Mouse (Mus musculus) liver, adult 2 months (tissue): ENCODE results near the gene Cfap54.

Experiments used
- CTCF ChIP-seq: fragments of 200-500 bp; IDR thresholded peaks from 2 replicates; pipeline ENCODE4 v1.5.1; 2011; ENCODE audit warnings: low read depth, low read length, control low read depth
- POLR2A ChIP-seq: fragments of 200-500 bp; IDR thresholded peaks from 2 replicates; pipeline ENCODE4 v1.6.1; 2011; ENCODE audit warnings: low read length, control low read depth; ENCODE audit not compliant: insufficient read depth; ENCODE audit errors: extremely low read depth

DNA sequence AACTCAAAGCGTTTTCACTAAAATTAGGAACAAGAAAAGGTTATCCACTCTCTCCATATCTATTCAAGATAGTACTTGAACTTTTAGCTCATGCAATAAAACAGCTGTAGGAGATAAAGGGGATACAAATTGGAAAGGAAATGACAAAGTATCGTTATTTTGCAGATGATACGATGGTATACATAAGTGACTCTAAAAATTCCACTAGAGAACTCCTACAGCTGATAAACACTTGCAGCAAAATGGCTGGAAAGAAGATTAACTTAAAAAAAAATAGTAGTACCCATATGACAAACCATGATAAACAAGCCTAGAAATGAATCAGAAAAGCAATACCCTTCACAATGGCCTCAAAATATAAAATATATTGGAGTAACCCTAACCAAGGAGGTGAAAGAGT is 352.7 kb downstream of the Cfap54 start:
- TF ChIP-seq CTCF = no peak
- TF ChIP-seq POLR2A = no peak
